Mouse (Mus musculus): ENCODE data around the gene Rmnd1.

The Rmnd1 gene

DNA sequence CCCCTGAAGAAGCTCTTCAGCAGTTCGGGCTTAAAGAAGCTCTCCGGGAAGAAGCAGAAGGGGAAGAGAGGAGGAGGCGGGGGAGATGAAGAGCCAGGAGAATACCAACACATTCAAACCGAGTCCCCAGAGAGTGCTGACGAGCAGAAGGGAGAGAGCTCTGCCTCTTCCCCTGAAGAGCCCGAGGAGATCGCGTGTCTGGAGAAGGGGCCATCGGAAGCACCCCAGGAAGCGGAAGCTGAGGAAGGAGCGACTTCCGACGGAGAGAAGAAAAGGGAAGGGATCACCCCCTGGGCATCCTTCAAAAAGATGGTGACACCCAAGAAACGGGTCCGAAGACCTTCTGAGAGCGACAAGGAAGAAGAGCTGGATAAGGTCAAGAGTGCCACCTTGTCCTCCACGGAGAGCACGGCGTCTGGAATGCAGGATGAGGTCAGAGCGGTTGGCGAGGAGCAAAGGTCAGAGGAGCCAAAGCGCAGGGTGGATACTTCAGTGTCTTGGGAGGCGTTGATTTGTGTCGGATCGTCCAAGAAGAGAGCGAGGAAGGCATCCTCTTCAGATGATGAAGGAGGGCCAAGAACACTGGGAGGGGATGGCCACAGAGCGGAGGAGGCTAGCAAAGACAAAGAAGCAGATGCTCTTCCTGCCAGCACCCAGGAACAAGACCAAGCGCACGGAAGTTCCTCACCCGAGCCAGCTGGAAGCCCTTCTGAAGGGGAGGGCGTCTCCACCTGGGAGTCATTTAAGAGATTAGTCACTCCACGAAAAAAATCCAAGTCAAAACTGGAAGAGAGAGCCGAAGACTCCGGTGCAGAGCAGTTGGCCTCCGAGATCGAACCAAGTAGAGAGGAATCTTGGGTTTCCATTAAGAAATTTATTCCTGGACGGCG is 77.6 kb downstream of the Rmnd1 start:
- DNase-seq (ENCODE audit: low spot score): no peak
